Mouse (Mus musculus) inflammation-experienced regulatory T-cells, adult 6 months (primary cell): ENCODE measurements at regions not wholly inside any gene's neighbourhood (a gene's known extent, or its start where the extent isn't known, plus 50 kb on each side); places are given as distances from the start of the nearest gene placed in this dataset.

ENCODE experiments used
- ATAC-seq: one replicate; pipeline ENCODE4 v1.8.0; 2017

GRCm38 (mm10) chr13:15802043-15802795, 209.4 kb upstream of the Inhba start:
- no peak for ATAC-seq

- no peak for ATAC-seq
Measured at GRCm38 (mm10) chr13:15803965-15804364, 207.7 kb upstream of the Inhba start.

- no peak for ATAC-seq
Measured at GRCm38 (mm10) chr13:15806925-15807324, 204.7 kb upstream of the Inhba start.

- ATAC-seq = no peak
Measured at GRCm38 (mm10) chr13:15822261-15822850, 189.3 kb upstream of the Inhba start.

- ATAC-seq = peak; percentile 25
Measured at GRCm38 (mm10) chr13:15845806-15846205, 165.8 kb upstream of the Inhba start.

GRCm38 (mm10) chr13:15848017-15848416, 163.6 kb upstream of the Inhba start:
- ATAC-seq = no peak

- no peak for ATAC-seq
Measured at GRCm38 (mm10) chr13:15849129-15849528, 162.5 kb upstream of the Inhba start.

GRCm38 (mm10) chr13:15850358-15850757, 161.3 kb upstream of the Inhba start:
- ATAC-seq = no peak

- ATAC-seq = no peak
Measured at GRCm38 (mm10) chr13:15853022-15853566, 158.6 kb upstream of the Inhba start.

- ATAC-seq = no peak
Measured at GRCm38 (mm10) chr13:15862941-15863340, 148.7 kb upstream of the Inhba start.

- ATAC-seq = no peak
Measured at GRCm38 (mm10) chr13:15863344-15863743, 148.3 kb upstream of the Inhba start.

- no peak for ATAC-seq
Measured at GRCm38 (mm10) chr13:15867046-15867561, 144.5 kb upstream of the Inhba start.

- ATAC-seq = no peak
Measured at GRCm38 (mm10) chr13:15877606-15878005, 134.0 kb upstream of the Inhba start.

GRCm38 (mm10) chr13:15879576-15879975, 132.1 kb upstream of the Inhba start:
- no peak for ATAC-seq

GRCm38 (mm10) chr13:15890794-15891193, 120.9 kb upstream of the Inhba start:
- no peak for ATAC-seq

- no peak for ATAC-seq
Measured at GRCm38 (mm10) chr13:15891403-15891802, 120.2 kb upstream of the Inhba start.

- ATAC-seq = no peak
Measured at GRCm38 (mm10) chr13:15898201-15898600, 113.5 kb upstream of the Inhba start.

- ATAC-seq = no peak
Measured at GRCm38 (mm10) chr13:15901710-15902675, 109.7 kb upstream of the Inhba start.

- no peak for ATAC-seq
Measured at GRCm38 (mm10) chr13:15907806-15908205, 103.8 kb upstream of the Inhba start.

- ATAC-seq = no peak
Measured at GRCm38 (mm10) chr13:15910578-15910977, 101.1 kb upstream of the Inhba start.

GRCm38 (mm10) chr13:15911263-15911662, 100.4 kb upstream of the Inhba start:
- ATAC-seq = no peak

GRCm38 (mm10) chr13:15914270-15914669, 97.4 kb upstream of the Inhba start:
- no peak for ATAC-seq

GRCm38 (mm10) chr13:15929890-15930289, 81.8 kb upstream of the Inhba start:
- ATAC-seq = no peak
